Mouse (Mus musculus): ENCODE measurements around the gene Tbca. TPM values are rescaled to one million over a fixed set of nuclear protein-coding genes. Genes with fewer than 3 reads are reported as not detected.

Tbca gene
- polyA plus RNA-seq, 1 experiment from 2014 or later, result 246 TPM

DNA sequence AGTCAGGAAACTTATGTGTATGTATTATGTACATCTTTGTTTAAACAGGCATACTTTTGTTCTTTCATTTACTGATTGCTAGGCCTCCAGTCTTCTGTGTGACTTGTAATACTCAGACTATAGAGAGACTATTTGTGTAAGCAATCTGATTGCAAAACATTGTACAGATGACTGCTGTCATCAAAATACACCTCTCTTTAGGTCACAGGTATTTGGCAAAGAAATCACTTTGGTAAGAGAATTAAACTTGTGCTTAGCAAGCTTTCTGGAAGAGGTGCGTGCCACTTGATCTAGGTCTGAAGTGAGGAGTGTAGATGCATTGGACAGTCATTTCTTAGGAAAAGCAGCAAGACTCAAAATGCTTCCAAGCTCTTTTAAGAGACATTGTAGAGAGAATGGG lies 22.7 kb downstream of the Tbca start:
- Histone ChIP-seq H3K9ac (no peak overlapping the region), H3K36me3 (no peaks in the 10 kb centered on the region), H3K27me3 (no peaks in the 10 kb centered on the region), H3K4me2 (replicated peaks) (no peak overlapping the region), H3K4me1 (peaks cover 7% of the 10 kb centered on the region), H3K27ac (no peak overlapping the region), H3K4me3 (no peak overlapping the region), H3K9me3 (no peaks in the 10 kb centered on the region)
- 94% methylated on average over 1 of the region's 1 CpGs for WGBS
- no peak for ATAC-seq (ENCODE audit: insufficient number of reproducible peaks, insufficient read depth, low FRiP score, low TSS enrichment)

DNA sequence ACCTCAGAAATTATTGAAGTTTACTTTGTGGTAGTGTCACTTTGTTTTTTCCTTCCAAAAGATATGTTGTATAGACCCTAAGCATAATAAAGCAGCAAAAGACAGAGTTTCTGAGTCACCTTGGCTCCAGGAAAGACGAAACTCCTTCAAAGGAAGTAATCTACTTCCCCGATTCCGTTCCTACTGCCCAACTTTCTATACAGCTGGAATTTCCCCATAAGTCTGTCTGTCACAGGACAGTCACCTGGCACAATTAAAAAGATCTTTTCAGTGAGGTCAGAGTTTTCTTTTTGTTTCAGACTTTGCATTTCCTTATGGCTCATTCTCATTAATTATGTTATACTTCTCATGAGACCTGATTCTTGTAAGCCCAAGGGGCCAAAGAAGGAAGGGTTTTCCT lies 25.1 kb downstream of the Tbca start:
- Histone ChIP-seq H3K27me3 (no peaks in the 10 kb centered on the region), H3K36me3 (no peaks in the 10 kb centered on the region), H3K4me1 (peaks cover 2% of the 10 kb centered on the region; the same call in 1 of the 2 replicates), H3K4me2 (replicated peaks) (no peak overlapping the region), H3K9ac (no peak overlapping the region), H3K27ac (no peak overlapping the region), H3K9me3 (no peaks in the 10 kb centered on the region), H3K4me3 (no peak overlapping the region)
- ATAC-seq (ENCODE audit: insufficient number of reproducible peaks, insufficient read depth, low FRiP score, low TSS enrichment), result no peak
- WGBS, result 45% methylated on average over 3 of the region's 3 CpGs

DNA sequence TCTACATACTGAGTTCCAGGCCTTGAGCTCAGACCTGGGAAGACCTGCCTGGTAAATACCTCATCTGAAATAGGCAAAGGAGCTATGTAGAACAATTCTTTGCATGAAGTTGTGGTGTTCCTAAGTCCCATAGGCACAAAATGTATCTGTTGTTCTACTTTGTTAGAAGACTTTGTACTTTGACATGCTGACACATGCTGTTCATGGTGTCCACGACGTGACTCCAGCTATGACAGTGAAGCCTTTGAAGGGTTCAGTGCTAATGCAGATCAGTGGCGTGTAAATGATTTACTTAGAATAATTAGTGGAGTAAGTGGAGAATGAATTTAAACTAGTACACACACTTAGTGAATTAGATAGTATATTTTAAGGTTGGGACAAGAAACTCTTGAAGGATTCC lies 31.8 kb downstream of the Tbca start:
- no peaks in the 10 kb centered on the region for H3K9me3 ChIP-seq
- no peak overlapping the region for H3K4me2 ChIP-seq (replicated peaks)
- no peaks in the 10 kb centered on the region for H3K36me3 ChIP-seq
- H3K9ac ChIP-seq, result no peak overlapping the region
- no peaks in the 10 kb centered on the region for H3K27me3 ChIP-seq
- peaks cover 2% of the 10 kb centered on the region; the same call in 1 of the 2 replicates for H3K4me1 ChIP-seq
- no peak overlapping the region for H3K27ac ChIP-seq
- no peak for ATAC-seq (ENCODE audit: insufficient number of reproducible peaks, insufficient read depth, low FRiP score, low TSS enrichment)
- WGBS, result 78% methylated on average over 3 of the region's 3 CpGs
- H3K4me3 ChIP-seq, result no peak overlapping the region

DNA sequence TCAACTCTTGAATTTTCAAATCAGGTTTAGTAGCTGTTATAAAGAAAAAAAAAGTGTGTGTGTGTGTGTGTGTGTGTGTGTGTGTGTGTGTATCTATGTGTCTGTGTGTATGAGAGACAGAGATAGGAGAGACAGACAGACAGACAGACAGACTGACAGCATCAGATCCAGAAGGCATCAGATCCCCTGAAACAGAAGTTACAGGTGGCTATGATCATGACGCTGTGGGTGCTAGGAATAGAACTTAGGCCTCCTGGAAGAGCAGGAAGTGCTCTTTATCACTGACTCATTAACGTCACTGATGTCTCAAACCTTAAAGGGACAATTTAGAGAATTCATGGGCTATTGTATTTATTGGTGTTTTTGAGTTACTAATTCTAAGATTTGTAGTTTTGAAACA lies 32.2 kb downstream of the Tbca start:
- 74% methylated on average over 2 of the region's 2 CpGs for WGBS
- no peak for ATAC-seq (ENCODE audit: insufficient number of reproducible peaks, insufficient read depth, low FRiP score, low TSS enrichment)

DNA sequence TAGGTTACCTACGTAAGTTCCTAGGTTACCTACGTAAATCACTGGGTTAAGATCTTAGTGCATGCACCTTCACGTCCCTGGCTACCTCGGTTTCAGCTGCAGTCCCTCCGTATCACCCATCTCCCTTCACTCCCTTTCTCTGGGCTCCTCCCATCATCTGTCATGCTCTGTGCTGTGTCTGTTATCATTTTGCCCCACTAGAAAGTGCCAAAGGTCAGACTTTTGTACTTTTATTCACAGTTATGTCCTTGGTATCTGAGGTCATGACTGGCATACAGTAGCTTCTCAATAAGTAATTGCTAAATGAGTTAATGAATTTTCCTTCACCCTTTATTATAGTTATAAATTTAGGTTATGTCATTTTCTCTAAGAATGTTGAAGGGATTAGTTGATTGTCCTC lies 37.7 kb downstream of the Tbca start:
- 88% methylated on average over 5 of the region's 5 CpGs for WGBS
- ATAC-seq (ENCODE audit: insufficient number of reproducible peaks, insufficient read depth, low FRiP score, low TSS enrichment), result no peak
- no peaks in the 10 kb centered on the region for H3K36me3 ChIP-seq
- H3K9ac ChIP-seq, result no peak overlapping the region
- no peak overlapping the region for H3K4me3 ChIP-seq
- H3K9me3 ChIP-seq, result no peaks in the 10 kb centered on the region
- H3K4me2 ChIP-seq (replicated peaks), result no peak overlapping the region
- H3K27me3 ChIP-seq, result no peaks in the 10 kb centered on the region
- H3K27ac ChIP-seq, result no peak overlapping the region
- H3K4me1 ChIP-seq, result peaks cover 13% of the 10 kb centered on the region; the same call in 1 of the 2 replicates

More for the DNA sequence above, 32.2 kb downstream of the Tbca start:
- H3K9me3 ChIP-seq, result no peaks in the 10 kb centered on the region
- H3K4me2 ChIP-seq (replicated peaks), result no peak overlapping the region
- H3K36me3 ChIP-seq, result no peaks in the 10 kb centered on the region
- H3K27me3 ChIP-seq, result no peaks in the 10 kb centered on the region
- no peak overlapping the region for H3K9ac ChIP-seq
- H3K4me1 ChIP-seq, result no peaks in the 10 kb centered on the region
- H3K27ac ChIP-seq, result no peak overlapping the region
- H3K4me3 ChIP-seq, result no peak overlapping the region

DNA sequence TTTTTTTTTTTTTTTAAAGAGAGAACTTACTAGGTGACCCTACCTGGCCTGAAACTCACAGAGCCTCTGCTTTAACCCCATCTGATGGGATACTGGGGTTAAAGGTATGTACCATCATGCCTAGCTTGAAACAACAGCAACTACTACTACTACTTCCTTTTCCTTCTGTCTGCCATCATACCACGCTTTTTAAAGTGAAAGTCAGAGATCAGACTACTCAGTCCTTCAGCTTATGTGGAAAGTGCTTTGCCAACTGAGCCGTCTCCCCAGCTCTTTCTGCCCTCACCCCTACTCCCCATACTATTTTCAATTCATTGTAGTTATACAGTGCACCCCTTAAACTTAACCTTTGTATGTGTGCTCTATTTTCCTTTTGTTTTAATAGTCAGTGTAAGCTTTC lies 38.3 kb downstream of the Tbca start:
- peaks cover 13% of the 10 kb centered on the region; the same call in 1 of the 2 replicates for H3K4me1 ChIP-seq
- ATAC-seq (ENCODE audit: insufficient number of reproducible peaks, insufficient read depth, low FRiP score, low TSS enrichment), result no peak
- no peak overlapping the region for H3K27ac ChIP-seq
- no peaks in the 10 kb centered on the region for H3K36me3 ChIP-seq
- 78% methylated on average over 2 of the region's 2 CpGs for WGBS
- H3K4me3 ChIP-seq, result no peak overlapping the region
- no peak overlapping the region for H3K4me2 ChIP-seq (replicated peaks)
- H3K27me3 ChIP-seq, result no peaks in the 10 kb centered on the region
- no peaks in the 10 kb centered on the region for H3K9me3 ChIP-seq
- no peak overlapping the region for H3K9ac ChIP-seq

DNA sequence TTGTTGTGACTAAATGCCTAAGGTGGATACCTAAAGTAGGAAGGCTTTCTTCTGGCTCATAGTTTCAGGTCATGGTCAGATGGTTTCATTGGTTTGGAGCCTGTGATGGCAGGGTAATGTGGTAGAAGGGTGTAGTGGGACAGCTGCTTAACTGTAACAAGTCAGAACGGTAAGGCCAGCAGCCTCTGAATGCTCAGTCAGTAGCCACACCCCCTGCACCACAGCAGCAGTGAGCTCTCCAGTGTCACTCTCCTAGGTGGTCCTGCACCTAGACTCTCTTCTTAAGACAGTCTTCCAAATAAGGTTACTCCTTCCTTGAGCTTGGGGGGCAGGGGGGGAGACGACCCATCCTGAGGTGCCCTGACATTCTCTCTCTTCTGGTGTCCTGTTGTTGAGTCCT lies 39.1 kb downstream of the Tbca start:
- Histone ChIP-seq H3K36me3 (peaks cover 6% of the 10 kb centered on the region), H3K27me3 (no peaks in the 10 kb centered on the region), H3K4me1 (peaks cover 13% of the 10 kb centered on the region; the same call in 1 of the 2 replicates), H3K27ac (no peak overlapping the region; the same call in 1 of the 2 replicates), H3K4me3 (no peak overlapping the region), H3K9ac (no peak overlapping the region), H3K9me3 (no peaks in the 10 kb centered on the region), H3K4me2 (replicated peaks) (no peak overlapping the region)
- no peak for ATAC-seq (ENCODE audit: insufficient number of reproducible peaks, insufficient read depth, low FRiP score, low TSS enrichment)
- WGBS, result 49% methylated on average over 2 of the region's 2 CpGs

DNA sequence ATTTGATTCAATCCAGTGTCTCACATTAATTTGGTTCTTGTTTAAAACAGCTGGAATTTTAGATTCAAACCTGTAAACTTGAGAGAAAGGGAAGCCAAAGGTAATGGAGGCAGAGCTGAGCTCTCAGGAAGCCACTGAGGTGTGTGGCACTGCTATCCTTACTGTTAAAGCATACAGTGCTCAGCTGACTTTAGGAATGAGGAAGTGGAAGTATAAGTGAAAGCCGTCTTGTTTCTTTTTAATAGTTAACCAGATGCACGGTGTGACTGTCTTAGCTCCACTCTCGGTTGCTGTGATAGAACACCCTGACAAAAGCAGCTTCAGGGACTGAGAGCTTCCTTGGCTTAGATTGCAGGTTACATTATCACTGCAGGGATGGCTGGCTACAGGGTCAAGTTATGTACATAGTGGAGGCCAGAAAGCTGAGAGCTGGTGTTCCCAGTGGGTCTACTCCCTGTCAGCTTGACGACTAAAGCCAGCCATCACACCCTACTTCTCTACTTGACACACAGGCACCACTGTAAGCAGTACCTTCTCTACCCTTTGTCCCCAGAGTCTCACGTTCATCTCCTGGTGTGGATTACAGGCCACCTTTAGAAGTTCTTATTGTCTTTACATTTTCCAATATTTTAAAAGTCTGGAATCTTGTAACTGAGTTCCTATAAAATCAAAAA lies 49.5 kb downstream of the Tbca start:
- 79% methylated on average over 5 of the region's 5 CpGs for WGBS
- no peak overlapping the region for H3K27ac ChIP-seq

DNA sequence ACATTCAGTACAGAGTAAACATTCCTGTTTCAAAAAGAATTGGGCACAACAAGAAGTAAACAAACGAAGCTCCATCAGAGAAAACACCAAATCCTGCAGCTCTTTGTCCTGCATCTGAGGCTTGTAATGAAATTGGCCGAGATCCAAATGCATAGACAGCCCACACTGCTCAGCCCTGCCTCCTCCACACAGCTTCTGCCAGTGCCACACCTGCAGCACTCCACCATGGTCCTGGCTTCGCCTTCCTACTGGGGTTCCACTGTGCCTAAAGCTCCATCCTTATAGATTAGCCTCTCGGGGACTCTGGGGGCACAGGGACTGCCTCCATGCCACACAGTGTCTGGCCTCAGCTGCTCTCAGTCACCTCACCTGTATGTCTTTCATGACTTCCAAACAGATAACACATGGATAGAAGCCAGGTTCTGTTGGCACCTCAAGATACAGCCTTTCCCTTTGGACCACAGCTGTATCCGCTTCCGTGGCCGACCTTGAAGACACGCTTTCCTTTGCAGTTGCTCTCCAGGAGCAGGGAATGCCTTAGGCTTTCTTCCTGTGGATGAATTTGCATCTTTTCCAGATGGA lies 50.1 kb downstream of the Tbca start:
- WGBS, result 88% methylated on average over 8 of the region's 8 CpGs
- Histone ChIP-seq H3K27me3 (no peaks in the 10 kb centered on the region), H3K36me3 (peaks cover 21% of the 10 kb centered on the region), H3K4me3 (no peak overlapping the region), H3K27ac (no peak overlapping the region), H3K4me1 (no peaks in the 10 kb centered on the region), H3K9ac (no peak overlapping the region), H3K9me3 (no peaks in the 10 kb centered on the region), H3K4me2 (replicated peaks) (no peak overlapping the region)
- ATAC-seq (ENCODE audit: insufficient number of reproducible peaks, insufficient read depth, low FRiP score, low TSS enrichment), result no peak

More for the DNA sequence above, 49.5 kb downstream of the Tbca start:
- peaks cover 21% of the 10 kb centered on the region for H3K36me3 ChIP-seq
- no peaks in the 10 kb centered on the region for H3K27me3 ChIP-seq
- no peak overlapping the region for H3K4me3 ChIP-seq
- H3K9ac ChIP-seq, result no peak overlapping the region
- H3K4me2 ChIP-seq (replicated peaks), result no peak overlapping the region
- no peaks in the 10 kb centered on the region for H3K9me3 ChIP-seq
- no peak for ATAC-seq (ENCODE audit: insufficient number of reproducible peaks, insufficient read depth, low FRiP score, low TSS enrichment)
- no peaks in the 10 kb centered on the region for H3K4me1 ChIP-seq

DNA sequence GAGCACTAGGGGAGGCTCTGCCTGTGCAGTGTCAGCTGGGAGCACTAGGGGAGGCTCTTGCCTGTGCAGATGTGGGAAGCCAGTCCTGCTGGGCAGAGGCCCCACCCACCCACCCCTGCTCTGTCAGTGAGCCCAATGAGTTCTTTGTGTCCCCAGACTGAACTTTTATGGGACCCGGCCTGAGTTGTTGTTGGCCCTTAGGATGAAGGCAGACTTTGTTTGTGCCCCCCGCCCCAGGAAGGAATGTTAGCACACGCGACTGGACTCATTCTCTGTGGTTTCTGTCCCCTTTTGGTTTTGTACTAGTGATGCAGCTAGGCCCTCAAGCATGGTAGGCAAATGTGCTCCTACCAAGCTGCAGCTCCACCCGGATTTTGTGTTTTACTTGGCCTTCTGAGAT lies 54.5 kb downstream of the Tbca start:
- H3K4me2 ChIP-seq (replicated peaks), result no peak overlapping the region
- H3K36me3 ChIP-seq, result peaks cover 20% of the 10 kb centered on the region
- ATAC-seq (ENCODE audit: insufficient number of reproducible peaks, insufficient read depth, low FRiP score, low TSS enrichment), result no peak
- no peaks in the 10 kb centered on the region for H3K9me3 ChIP-seq
- H3K27ac ChIP-seq, result no peak overlapping the region
- H3K9ac ChIP-seq, result no peak overlapping the region
- H3K4me3 ChIP-seq, result no peak overlapping the region
- no peaks in the 10 kb centered on the region for H3K27me3 ChIP-seq
- 39% methylated on average over 5 of the region's 5 CpGs for WGBS
- no peaks in the 10 kb centered on the region for H3K4me1 ChIP-seq

DNA sequence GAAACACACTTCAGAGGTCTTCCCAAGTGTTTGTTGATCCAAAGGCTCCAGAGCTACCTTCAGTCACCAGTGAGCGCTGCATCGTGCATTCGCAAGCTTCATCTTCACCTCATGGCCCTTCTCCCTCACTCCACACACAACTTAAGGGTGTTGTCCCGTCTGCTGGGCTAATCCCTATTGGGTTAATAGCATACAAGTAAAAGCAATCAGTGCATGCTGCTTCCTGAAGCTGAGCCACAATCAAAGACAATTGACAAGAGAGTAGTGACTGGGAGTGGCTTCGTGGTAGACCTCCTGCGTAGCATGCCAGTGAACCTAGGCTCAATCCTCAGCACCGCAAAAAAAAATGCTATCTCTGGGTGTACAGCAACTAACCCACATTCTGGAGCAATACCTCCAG lies 59.2 kb downstream of the Tbca start:
- Histone ChIP-seq H3K36me3 (0 out of 2 replicates have a peak, but pooled peaks cover 5% of the 10 kb centered on the region), H3K9ac (no peak overlapping the region), H3K9me3 (no peaks in the 10 kb centered on the region), H3K27ac (no peak overlapping the region), H3K4me2 (replicated peaks) (no peak overlapping the region), H3K27me3 (no peaks in the 10 kb centered on the region), H3K4me1 (no peaks in the 10 kb centered on the region), H3K4me3 (no peak overlapping the region)
- WGBS, result 73% methylated on average over 7 of the region's 7 CpGs
- ATAC-seq (ENCODE audit: insufficient number of reproducible peaks, insufficient read depth, low FRiP score, low TSS enrichment), result no peak

DNA sequence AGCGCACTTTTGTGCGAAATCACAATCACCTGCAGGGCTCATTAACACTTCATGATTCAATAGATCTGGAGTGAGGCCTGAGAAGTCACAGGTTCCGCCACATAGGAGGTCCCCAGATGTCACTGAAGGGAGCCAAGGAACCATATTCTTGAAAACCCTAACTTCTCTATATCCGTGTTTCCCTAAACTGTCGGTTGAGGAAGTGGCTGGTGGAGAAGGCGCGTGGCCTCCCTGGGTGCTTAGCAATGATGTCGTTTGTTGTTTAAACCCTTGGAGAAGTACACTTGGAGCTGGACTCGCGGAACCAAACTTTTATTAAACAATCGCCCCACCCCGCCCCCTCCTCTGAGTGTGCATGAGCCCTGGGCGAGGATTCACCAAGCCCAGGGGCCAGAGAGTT lies 60.6 kb downstream of the Tbca start:
- ATAC-seq (ENCODE audit: insufficient number of reproducible peaks, insufficient read depth, low FRiP score, low TSS enrichment), result no peak
- Histone ChIP-seq H3K27me3 (no peaks in the 10 kb centered on the region), H3K27ac (no peak overlapping the region), H3K4me1 (no peaks in the 10 kb centered on the region), H3K9ac (no peak overlapping the region), H3K4me2 (replicated peaks) (no peak overlapping the region), H3K9me3 (no peaks in the 10 kb centered on the region), H3K4me3 (no peak overlapping the region), H3K36me3 (no peaks in the 10 kb centered on the region)
- WGBS, result 75% methylated on average over 13 of the region's 13 CpGs
